Mouse (Mus musculus): ENCODE results near the gene Aqp8. TPM values are rescaled to one million over a fixed set of nuclear protein-coding genes. Genes with fewer than 3 reads are reported as not detected.
A peak's percentile ranks its signal among the peaks of the same experiment; 100 is the strongest.

Gene Aqp8
- 0.23 TPM in 1 of 2 replicates, not detected in the other for polyA plus RNA-seq (2015; fragmentation: Nextera tagmentation; extraction: Ambion mirVana)

- Histone ChIP-seq H3K9ac (no peak within 1 kb of the TSS), H3K4me2 (no peak within 1 kb of the TSS), H3K9me3 (no peaks in the 10 kb centered on the region), H3K27me3 (no peaks in the 10 kb centered on the region), H3K4me3 (no peak within 1 kb of the TSS), H3K36me3 (no peaks in the 10 kb centered on the region), H3K27ac (no peak within 1 kb of the TSS), H3K4me1 (no peaks in the 10 kb centered on the region)
- WGBS = 57% methylated on average over 9 of the region's 9 CpGs
- peak; percentile 39; the same call in 1 of the 2 replicates for ATAC-seq (ENCODE audit: borderline replicate concordance, extremely low read depth, low FRiP score, low TSS enrichment)
These were observed at the start of gene Aqp8 for GRCm38 (mm10) chr7:123462070-123462501. Gene Aqp8 (plus strand): TSS chr7:123462291.

DNA sequence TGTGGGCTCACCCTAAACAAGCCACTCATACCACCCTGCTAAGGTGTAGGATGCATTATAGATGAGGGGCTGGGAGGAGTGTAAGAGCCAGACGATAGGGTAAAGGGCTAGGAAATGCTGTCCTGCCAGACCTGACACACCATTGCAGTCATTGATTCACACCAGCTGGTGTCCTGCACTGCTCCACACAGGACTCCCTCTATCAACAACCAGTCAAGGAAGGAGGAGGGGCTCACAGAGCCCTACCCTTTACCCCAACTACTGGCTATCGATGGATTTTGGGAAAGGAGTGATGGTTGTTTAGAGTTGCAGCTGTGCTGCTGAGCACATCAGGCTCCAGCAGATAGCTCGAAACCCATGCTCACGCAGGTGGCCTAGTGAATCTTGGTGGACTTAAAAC is 45.3 kb upstream of the Aqp8 start:
- no peak overlapping the region for H3K9ac ChIP-seq
- no peak overlapping the region for H3K27ac ChIP-seq
- WGBS = 60% methylated on average over 4 of the region's 4 CpGs
- H3K4me2 ChIP-seq = no peak overlapping the region
- no peaks in the 10 kb centered on the region for H3K4me1 ChIP-seq
- no peak overlapping the region for H3K4me3 ChIP-seq
- no peaks in the 10 kb centered on the region for H3K9me3 ChIP-seq
- no peaks in the 10 kb centered on the region for H3K27me3 ChIP-seq
- ATAC-seq (ENCODE audit: borderline replicate concordance, extremely low read depth, low FRiP score, low TSS enrichment) = no peak
- no peaks in the 10 kb centered on the region for H3K36me3 ChIP-seq

GRCm38 (mm10) chr7:123417661-123418060 is 44.4 kb upstream of the Aqp8 start:
- H3K9ac ChIP-seq = no peak overlapping the region
- no peaks in the 10 kb centered on the region for H3K27me3 ChIP-seq
- no peak overlapping the region for H3K4me2 ChIP-seq
- no peaks in the 10 kb centered on the region for H3K9me3 ChIP-seq
- no peak overlapping the region for H3K4me3 ChIP-seq
- WGBS = 92% methylated on average over 3 of the region's 3 CpGs
- ATAC-seq (ENCODE audit: borderline replicate concordance, extremely low read depth, low FRiP score, low TSS enrichment) = no peak
- H3K27ac ChIP-seq = no peak overlapping the region
- H3K36me3 ChIP-seq = no peaks in the 10 kb centered on the region
- no peaks in the 10 kb centered on the region for H3K4me1 ChIP-seq

GRCm38 (mm10) chr7:123419984-123420383 is 42.1 kb upstream of the Aqp8 start:
- Histone ChIP-seq H3K27ac (no peak overlapping the region), H3K4me3 (no peak overlapping the region), H3K4me2 (no peak overlapping the region), H3K9ac (no peak overlapping the region), H3K9me3 (no peaks in the 10 kb centered on the region), H3K4me1 (no peaks in the 10 kb centered on the region), H3K36me3 (no peaks in the 10 kb centered on the region), H3K27me3 (no peaks in the 10 kb centered on the region)
- 87% methylated on average over 4 of the region's 4 CpGs for WGBS
- no peak for ATAC-seq (ENCODE audit: borderline replicate concordance, extremely low read depth, low FRiP score, low TSS enrichment)

GRCm38 (mm10) chr7:123421958-123422357 is 40.1 kb upstream of the Aqp8 start:
- Histone ChIP-seq H3K27ac (no peak overlapping the region), H3K9me3 (no peaks in the 10 kb centered on the region), H3K4me2 (no peak overlapping the region), H3K4me1 (no peaks in the 10 kb centered on the region), H3K4me3 (no peak overlapping the region), H3K9ac (no peak overlapping the region), H3K36me3 (no peaks in the 10 kb centered on the region), H3K27me3 (no peaks in the 10 kb centered on the region)
- no peak for ATAC-seq (ENCODE audit: borderline replicate concordance, extremely low read depth, low FRiP score, low TSS enrichment)
- WGBS = 55% methylated on average over 3 of the region's 3 CpGs

DNA sequence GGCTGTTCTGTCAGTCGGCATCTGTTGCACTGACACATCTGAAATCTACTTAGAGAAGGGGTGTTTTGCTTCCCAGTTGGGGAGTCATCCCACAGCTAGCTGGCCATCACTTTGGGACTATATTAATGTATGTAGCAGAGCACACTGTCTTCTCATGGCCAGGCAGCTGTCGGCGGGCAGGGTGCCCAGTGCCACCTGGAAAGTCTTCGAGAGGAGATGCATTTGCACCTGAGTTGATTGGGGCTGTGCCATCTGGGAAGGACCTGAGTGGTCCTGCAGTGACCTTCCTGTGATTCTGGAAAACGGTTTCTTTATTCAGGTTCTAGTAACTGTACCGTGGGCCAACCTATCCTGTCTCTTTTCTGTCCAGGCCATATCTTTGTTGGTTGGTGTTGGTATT is 37.8 kb upstream of the Aqp8 start:
- ATAC-seq (ENCODE audit: borderline replicate concordance, extremely low read depth, low FRiP score, low TSS enrichment) = no peak
- Histone ChIP-seq H3K9me3 (no peaks in the 10 kb centered on the region), H3K9ac (no peak overlapping the region), H3K4me3 (no peak overlapping the region), H3K27me3 (no peaks in the 10 kb centered on the region), H3K4me1 (no peaks in the 10 kb centered on the region), H3K27ac (no peak overlapping the region), H3K4me2 (no peak overlapping the region), H3K36me3 (peaks cover 3% of the 10 kb centered on the region; the same call in 1 of the 2 replicates)
- 91% methylated on average over 6 of the region's 6 CpGs for WGBS

DNA sequence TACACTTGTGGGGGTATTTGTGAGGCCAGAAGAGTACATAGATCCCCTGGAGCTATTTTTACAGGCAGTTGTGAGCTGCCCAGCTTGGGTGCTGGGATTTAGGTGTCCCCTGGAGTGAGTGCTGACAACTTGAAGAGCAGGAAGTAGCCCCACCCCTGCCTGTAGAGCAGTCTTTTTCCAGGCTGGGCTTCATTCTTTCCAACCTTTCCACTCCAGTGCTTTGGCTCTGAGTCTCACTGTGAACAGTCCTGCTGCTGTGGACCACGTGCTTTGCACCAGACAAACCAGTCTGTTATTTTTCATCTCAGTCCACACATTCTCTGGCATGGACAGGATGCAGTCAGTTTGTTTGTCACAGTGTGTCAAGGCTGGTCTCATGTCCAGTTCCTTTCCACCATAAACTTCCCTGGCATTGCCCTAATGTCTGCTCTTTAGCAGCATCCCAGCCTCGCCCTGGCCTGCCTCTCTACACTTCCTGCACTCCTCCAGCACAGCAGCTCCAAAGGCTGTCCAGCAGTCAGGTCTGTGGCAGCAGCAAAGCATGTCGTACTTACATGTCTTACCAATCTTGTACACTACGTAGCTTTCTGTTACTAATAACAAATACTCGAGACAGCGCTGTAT is 36.8 kb upstream of the Aqp8 start:
- Histone ChIP-seq H3K9ac (no peak overlapping the region), H3K4me1 (no peaks in the 10 kb centered on the region), H3K4me2 (no peak overlapping the region), H3K9me3 (no peaks in the 10 kb centered on the region), H3K27me3 (no peaks in the 10 kb centered on the region), H3K27ac (no peak overlapping the region), H3K4me3 (no peak overlapping the region), H3K36me3 (peaks cover 3% of the 10 kb centered on the region; the same call in 1 of the 2 replicates)
- ATAC-seq (ENCODE audit: borderline replicate concordance, extremely low read depth, low FRiP score, low TSS enrichment) = no peak
- WGBS = 81% methylated on average over 6 of the region's 6 CpGs

DNA sequence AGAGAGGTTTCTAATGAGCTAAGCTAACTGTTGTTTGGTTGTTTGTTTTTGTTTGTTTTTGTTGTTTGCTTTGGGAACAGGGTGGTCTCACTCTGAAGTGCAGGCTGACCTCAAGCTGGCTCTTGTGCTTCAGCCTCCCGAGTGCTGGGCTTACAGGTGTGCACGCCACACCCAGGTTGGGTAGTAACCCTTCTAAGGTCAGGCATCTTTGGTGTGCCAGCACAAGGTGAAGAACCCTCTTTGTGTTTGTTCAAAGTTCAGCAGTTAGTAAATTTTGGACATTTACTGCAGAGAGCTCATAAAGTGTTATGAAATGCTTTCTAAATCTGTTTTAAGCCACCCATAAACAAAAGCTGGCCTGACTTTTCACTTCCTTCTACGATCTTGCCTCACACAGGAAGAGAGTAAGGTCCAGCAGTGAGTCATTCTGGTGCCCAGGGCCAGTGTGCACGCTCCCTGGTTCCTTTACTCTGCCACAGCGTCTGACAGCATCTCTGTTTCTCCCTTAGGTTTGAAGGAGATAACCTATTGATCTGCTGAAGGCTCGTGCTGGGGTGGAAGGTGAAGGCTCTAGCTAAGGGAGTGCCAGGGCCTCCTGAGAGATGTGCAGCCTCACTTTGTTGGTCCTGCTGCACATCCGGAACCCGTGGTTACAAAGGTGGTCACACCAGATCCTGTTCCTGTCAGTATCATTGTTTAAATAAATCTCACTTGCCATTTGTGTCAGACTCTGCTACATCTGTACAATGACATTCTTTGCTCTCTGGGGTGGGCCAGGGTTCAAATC is 32.3 kb upstream of the Aqp8 start:
- Histone ChIP-seq H3K4me3 (no peak overlapping the region), H3K27ac (no peak overlapping the region), H3K9ac (no peak overlapping the region), H3K36me3 (peaks cover 3% of the 10 kb centered on the region; the same call in 1 of the 2 replicates), H3K4me2 (no peak overlapping the region), H3K27me3 (no peaks in the 10 kb centered on the region), H3K4me1 (no peaks in the 10 kb centered on the region), H3K9me3 (no peaks in the 10 kb centered on the region)
- ATAC-seq (ENCODE audit: borderline replicate concordance, extremely low read depth, low FRiP score, low TSS enrichment) = no peak
- WGBS = 60% methylated on average over 8 of the region's 8 CpGs

DNA sequence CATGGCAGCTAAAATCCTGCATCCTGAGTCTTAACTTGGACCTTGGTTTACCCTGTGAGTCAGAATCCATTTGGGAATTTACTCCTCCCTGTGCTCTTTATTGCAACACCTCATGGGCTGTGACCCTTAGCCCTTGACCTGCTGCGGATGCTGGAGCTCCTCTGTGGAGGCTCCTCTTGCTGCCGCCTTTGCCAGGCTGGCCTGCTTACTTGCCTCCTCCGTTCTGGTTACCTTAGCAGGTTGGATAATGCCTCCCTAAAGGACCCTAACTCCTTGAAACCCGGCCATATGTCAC is 31.7 kb upstream of the Aqp8 start:
- Histone ChIP-seq H3K36me3 (peaks cover 3% of the 10 kb centered on the region; the same call in 1 of the 2 replicates), H3K9ac (no peak overlapping the region), H3K9me3 (no peaks in the 10 kb centered on the region), H3K4me1 (no peaks in the 10 kb centered on the region), H3K4me2 (no peak overlapping the region), H3K27ac (no peak overlapping the region), H3K4me3 (no peak overlapping the region), H3K27me3 (no peaks in the 10 kb centered on the region)
- no peak for ATAC-seq (ENCODE audit: borderline replicate concordance, extremely low read depth, low FRiP score, low TSS enrichment)
- WGBS = 64% methylated on average over 4 of the region's 4 CpGs

- Histone ChIP-seq H3K4me1 (no peaks in the 10 kb centered on the region), H3K9me3 (no peaks in the 10 kb centered on the region), H3K4me2 (no peak overlapping the region), H3K9ac (no peak overlapping the region), H3K27me3 (no peaks in the 10 kb centered on the region), H3K27ac (no peak overlapping the region), H3K36me3 (peaks cover 3% of the 10 kb centered on the region; the same call in 1 of the 2 replicates), H3K4me3 (no peak overlapping the region)
- WGBS = 81% methylated on average over 4 of the region's 4 CpGs
- no peak for ATAC-seq (ENCODE audit: borderline replicate concordance, extremely low read depth, low FRiP score, low TSS enrichment)
These were observed 30.9 kb upstream of the Aqp8 start for GRCm38 (mm10) chr7:123431206-123431605.

- 64% methylated on average over 1 of the region's 1 CpGs for WGBS
- Histone ChIP-seq H3K27me3 (no peaks in the 10 kb centered on the region), H3K4me3 (no peak overlapping the region), H3K4me2 (no peak overlapping the region), H3K4me1 (no peaks in the 10 kb centered on the region), H3K36me3 (no peaks in the 10 kb centered on the region), H3K9me3 (no peaks in the 10 kb centered on the region), H3K9ac (no peak overlapping the region), H3K27ac (no peak overlapping the region)
- no peak for ATAC-seq (ENCODE audit: borderline replicate concordance, extremely low read depth, low FRiP score, low TSS enrichment)
These were observed 20.0 kb upstream of the Aqp8 start for GRCm38 (mm10) chr7:123442079-123442478.

DNA sequence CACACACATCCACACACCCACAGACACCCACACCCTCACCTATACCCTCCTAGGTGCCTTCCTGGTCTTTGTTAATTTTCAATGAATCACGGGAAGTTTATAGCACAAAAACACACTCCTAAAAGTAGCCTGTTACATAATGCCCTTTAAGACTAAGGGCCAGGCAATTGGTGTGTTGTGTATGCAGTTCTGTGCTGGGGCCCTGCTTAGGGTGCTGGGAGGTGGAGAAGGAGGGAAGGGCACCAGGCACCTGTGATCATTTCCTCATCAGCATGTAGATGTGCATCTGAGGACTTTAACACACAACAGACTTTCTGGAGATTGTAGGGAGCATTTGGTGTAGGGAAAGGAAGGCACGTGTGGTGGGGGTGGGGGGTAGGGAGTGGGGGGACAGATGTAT is 13.3 kb upstream of the Aqp8 start:
- ATAC-seq (ENCODE audit: borderline replicate concordance, extremely low read depth, low FRiP score, low TSS enrichment) = no peak
- Histone ChIP-seq H3K9ac (no peak overlapping the region), H3K4me2 (no peak overlapping the region), H3K27ac (no peak overlapping the region), H3K27me3 (no peaks in the 10 kb centered on the region), H3K36me3 (no peaks in the 10 kb centered on the region), H3K4me3 (no peak overlapping the region), H3K4me1 (no peaks in the 10 kb centered on the region), H3K9me3 (no peaks in the 10 kb centered on the region)
- WGBS = 86% methylated on average over 2 of the region's 2 CpGs

Data from lung, embryonic 15.5 days (tissue).